Mouse (Mus musculus): ENCODE data around the gene Cnksr3. TPM values are rescaled to one million over a fixed set of nuclear protein-coding genes. Genes with fewer than 3 reads are reported as not detected.

Gene Cnksr3
- polyA plus RNA-seq, 1 experiment, result 11.8 TPM

DNA sequence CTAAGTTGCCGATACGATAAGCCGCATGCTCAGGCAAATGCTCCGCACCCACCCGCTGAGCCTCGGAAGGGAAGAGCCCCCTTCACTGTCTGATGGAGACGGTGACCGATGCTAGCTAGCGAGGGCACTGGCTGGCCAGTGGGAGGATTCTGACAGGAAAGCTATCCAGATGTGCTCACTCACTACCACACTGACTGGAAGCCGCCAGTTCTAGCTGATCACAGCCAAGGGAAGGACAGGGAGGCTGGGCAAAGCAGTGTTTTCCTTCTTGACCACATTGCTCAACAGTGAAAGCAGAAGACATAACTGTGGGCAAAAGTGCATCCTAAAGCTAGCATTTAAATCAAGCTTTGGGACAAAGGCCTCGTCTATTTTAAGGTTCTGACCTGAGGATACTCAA, 4.7 kb downstream of the Cnksr3 start:
- WGBS, result 78% methylated on average over 11 of the region's 11 CpGs
- no peaks in the 10 kb centered on the region for H3K36me3 ChIP-seq (ENCODE audit: control insufficient read depth, insufficient read depth, low read length)
- TF ChIP-seq POLR2A (IDR thresholded peaks at IDR 0.05; ENCODE audit: low read depth, low read length) (no peak), CTCF (conservative IDR thresholded peaks at IDR 0.05; ENCODE audit: insufficient read depth, insufficient read length, low read depth, low read length) (no peak)
- no peak overlapping the region for H3K27ac ChIP-seq (ENCODE audit: insufficient read depth, low read depth, low read length)
- no peak for DNase-seq
- H3K4me3 ChIP-seq (ENCODE audit: insufficient read depth, low read depth, low read length), result no peak overlapping the region
- no peaks in the 10 kb centered on the region for H3K27me3 ChIP-seq (replicated peaks; ENCODE audit: control insufficient read depth, insufficient read depth, low read length)
- H3K4me1 ChIP-seq (ENCODE audit: control insufficient read depth, insufficient read depth, low read length), result peaks cover 29% of the 10 kb centered on the region

DNA sequence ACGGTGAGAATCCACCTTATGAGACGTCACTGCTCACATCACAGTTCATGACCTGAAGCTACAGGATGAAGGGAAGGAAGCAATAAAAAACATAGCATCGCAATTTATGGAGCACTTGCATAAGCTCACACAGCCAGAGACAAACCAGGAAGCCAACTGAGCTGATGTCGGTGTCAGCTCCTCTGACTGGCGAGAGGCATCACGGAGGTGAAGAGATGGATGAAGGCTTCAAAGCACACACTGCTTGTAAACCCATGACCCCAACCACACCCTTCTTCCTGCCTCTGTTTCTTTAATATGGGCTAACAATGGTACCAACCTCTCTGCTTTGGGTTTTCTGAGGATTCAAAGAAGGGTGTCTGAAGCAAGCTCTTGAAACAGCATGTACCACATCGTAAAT, 5.5 kb downstream of the Cnksr3 start:
- no peak overlapping the region for H3K4me3 ChIP-seq (ENCODE audit: insufficient read depth, low read depth, low read length)
- WGBS, result 54% methylated on average over 7 of the region's 7 CpGs
- no peak for DNase-seq
- peaks cover 29% of the 10 kb centered on the region for H3K4me1 ChIP-seq (ENCODE audit: control insufficient read depth, insufficient read depth, low read length)
- TF ChIP-seq CTCF (conservative IDR thresholded peaks at IDR 0.05; ENCODE audit: insufficient read depth, insufficient read length, low read depth, low read length) (no peak), POLR2A (IDR thresholded peaks at IDR 0.05; ENCODE audit: low read depth, low read length) (no peak)
- H3K27ac ChIP-seq (ENCODE audit: insufficient read depth, low read depth, low read length), result no peak overlapping the region
- H3K36me3 ChIP-seq (ENCODE audit: control insufficient read depth, insufficient read depth, low read length), result no peaks in the 10 kb centered on the region
- no peaks in the 10 kb centered on the region for H3K27me3 ChIP-seq (replicated peaks; ENCODE audit: control insufficient read depth, insufficient read depth, low read length)

DNA sequence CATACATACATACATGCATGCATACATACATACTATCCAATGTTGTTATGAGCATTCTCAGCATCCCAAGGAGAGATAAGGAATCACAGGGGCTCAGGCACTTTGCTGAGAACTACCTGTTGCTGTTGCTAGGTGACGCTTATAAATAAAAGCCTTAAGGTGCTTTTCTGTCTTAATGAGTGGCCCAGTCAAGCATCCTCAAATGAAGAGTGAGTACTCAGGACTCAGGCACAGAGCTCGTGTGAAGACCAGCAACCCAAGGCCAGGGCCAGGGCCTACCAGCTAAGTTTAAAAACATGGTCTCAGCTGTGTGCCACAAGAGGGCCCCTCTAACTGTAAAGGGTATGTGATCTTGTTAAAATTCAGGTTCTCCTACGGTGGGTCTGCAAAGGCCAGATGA, 6.5 kb downstream of the Cnksr3 start:
- TF ChIP-seq POLR2A (IDR thresholded peaks at IDR 0.05; ENCODE audit: low read depth, low read length), result no peak
- TF ChIP-seq CTCF (conservative IDR thresholded peaks at IDR 0.05; ENCODE audit: insufficient read depth, insufficient read length, low read depth, low read length), result no peak
- Histone ChIP-seq H3K36me3 (ENCODE audit: control insufficient read depth, insufficient read depth, low read length) (no peaks in the 10 kb centered on the region), H3K4me3 (ENCODE audit: insufficient read depth, low read depth, low read length) (no peak overlapping the region), H3K27me3 (replicated peaks; ENCODE audit: control insufficient read depth, insufficient read depth, low read length) (no peaks in the 10 kb centered on the region), H3K27ac (ENCODE audit: insufficient read depth, low read depth, low read length) (no peak overlapping the region), H3K4me1 (ENCODE audit: control insufficient read depth, insufficient read depth, low read length) (peaks cover 29% of the 10 kb centered on the region)
- 77% methylated on average over 3 of the region's 3 CpGs for WGBS
- DNase-seq, result no peak

DNA sequence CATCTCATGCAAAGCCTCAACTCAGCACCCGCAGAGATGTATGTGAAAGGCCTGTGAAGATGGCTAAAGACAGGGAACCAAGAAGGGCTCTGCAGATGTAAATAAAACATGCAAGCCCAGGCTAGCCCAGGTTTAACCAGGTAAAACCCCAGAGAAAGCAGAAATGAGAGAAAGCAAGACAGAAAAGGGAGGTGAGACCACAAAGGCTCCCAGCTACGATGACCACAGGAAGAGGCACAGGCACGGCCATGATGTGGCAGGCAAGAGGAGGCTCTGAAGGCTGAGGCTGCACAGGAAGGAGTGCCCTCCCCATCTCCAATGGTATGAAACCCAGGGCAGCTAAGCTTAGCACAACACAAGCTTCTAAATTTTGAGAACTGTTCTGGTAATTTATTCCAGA, 7.1 kb downstream of the Cnksr3 start:
- TF ChIP-seq POLR2A (IDR thresholded peaks at IDR 0.05; ENCODE audit: low read depth, low read length) (no peak), CTCF (conservative IDR thresholded peaks at IDR 0.05; ENCODE audit: insufficient read depth, insufficient read length, low read depth, low read length) (no peak)
- H3K4me3 ChIP-seq (ENCODE audit: insufficient read depth, low read depth, low read length), result no peak overlapping the region
- H3K36me3 ChIP-seq (ENCODE audit: control insufficient read depth, insufficient read depth, low read length), result no peaks in the 10 kb centered on the region
- no peak overlapping the region for H3K27ac ChIP-seq (ENCODE audit: insufficient read depth, low read depth, low read length)
- WGBS, result 71% methylated on average over 3 of the region's 3 CpGs
- H3K4me1 ChIP-seq (ENCODE audit: control insufficient read depth, insufficient read depth, low read length), result peaks cover 23% of the 10 kb centered on the region
- no peaks in the 10 kb centered on the region for H3K27me3 ChIP-seq (replicated peaks; ENCODE audit: control insufficient read depth, insufficient read depth, low read length)
- DNase-seq, result no peak

DNA sequence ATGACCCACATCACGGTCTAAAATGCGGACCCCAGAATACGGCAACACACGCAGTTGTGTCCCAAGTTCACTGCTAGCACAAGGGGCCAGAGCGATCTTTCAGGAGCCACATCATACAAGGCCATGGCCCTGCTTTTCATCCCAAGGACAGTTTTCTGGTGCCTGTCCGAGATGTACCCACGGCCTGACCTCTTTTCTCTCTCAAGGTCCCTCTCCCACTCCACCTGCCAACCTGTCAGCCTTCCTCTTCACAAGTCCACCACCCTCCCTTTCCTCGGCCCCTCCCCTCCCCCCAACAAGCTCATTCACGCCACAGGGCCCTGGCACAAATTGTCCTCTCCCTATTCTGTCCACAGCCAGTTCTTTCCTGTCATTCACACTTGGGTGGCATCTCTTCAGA, 9.5 kb downstream of the Cnksr3 start:
- TF ChIP-seq CTCF (conservative IDR thresholded peaks at IDR 0.05; ENCODE audit: insufficient read depth, insufficient read length, low read depth, low read length), result no peak
- no peak for TF ChIP-seq POLR2A (IDR thresholded peaks at IDR 0.05; ENCODE audit: low read depth, low read length)
- Histone ChIP-seq H3K27ac (ENCODE audit: insufficient read depth, low read depth, low read length) (no peak overlapping the region), H3K27me3 (replicated peaks; ENCODE audit: control insufficient read depth, insufficient read depth, low read length) (no peaks in the 10 kb centered on the region)

DNA sequence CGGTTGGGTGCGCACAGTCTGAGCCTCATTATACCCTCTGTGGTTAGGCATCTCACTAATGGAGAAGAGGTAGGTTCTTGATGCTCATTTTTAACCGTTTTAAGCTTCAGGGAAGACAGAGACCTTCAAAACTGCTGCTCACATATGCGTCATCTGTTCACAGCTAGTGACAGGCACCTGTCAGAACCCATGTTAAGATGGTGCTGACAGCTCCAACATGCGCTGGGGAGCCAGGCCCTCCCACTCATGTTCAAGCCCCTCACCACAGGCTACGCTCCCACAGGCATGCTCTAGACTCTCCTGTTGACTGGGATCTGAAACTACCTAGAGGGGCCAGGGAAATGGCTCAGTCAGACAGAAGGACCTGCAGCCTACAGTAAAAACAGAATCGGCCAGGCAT, 11.4 kb downstream of the Cnksr3 start:
- Histone ChIP-seq H3K36me3 (ENCODE audit: control insufficient read depth, insufficient read depth, low read length) (no peaks in the 10 kb centered on the region), H3K4me3 (ENCODE audit: insufficient read depth, low read depth, low read length) (no peak overlapping the region), H3K27me3 (replicated peaks; ENCODE audit: control insufficient read depth, insufficient read depth, low read length) (no peaks in the 10 kb centered on the region), H3K4me1 (ENCODE audit: control insufficient read depth, insufficient read depth, low read length) (peaks cover 8% of the 10 kb centered on the region; the same call in 1 of the 2 replicates), H3K27ac (ENCODE audit: insufficient read depth, low read depth, low read length) (no peak overlapping the region)
- TF ChIP-seq CTCF (conservative IDR thresholded peaks at IDR 0.05; ENCODE audit: insufficient read depth, insufficient read length, low read depth, low read length) (no peak), POLR2A (IDR thresholded peaks at IDR 0.05; ENCODE audit: low read depth, low read length) (no peak)
- no peak for DNase-seq
- WGBS, result 87% methylated on average over 7 of the region's 7 CpGs

More for the DNA sequence above, 9.5 kb downstream of the Cnksr3 start:
- H3K4me3 ChIP-seq (ENCODE audit: insufficient read depth, low read depth, low read length), result no peak overlapping the region
- peaks cover 17% of the 10 kb centered on the region for H3K4me1 ChIP-seq (ENCODE audit: control insufficient read depth, insufficient read depth, low read length)
- 90% methylated on average over 9 of the region's 9 CpGs for WGBS
- H3K36me3 ChIP-seq (ENCODE audit: control insufficient read depth, insufficient read depth, low read length), result no peaks in the 10 kb centered on the region
- DNase-seq, result no peak

DNA sequence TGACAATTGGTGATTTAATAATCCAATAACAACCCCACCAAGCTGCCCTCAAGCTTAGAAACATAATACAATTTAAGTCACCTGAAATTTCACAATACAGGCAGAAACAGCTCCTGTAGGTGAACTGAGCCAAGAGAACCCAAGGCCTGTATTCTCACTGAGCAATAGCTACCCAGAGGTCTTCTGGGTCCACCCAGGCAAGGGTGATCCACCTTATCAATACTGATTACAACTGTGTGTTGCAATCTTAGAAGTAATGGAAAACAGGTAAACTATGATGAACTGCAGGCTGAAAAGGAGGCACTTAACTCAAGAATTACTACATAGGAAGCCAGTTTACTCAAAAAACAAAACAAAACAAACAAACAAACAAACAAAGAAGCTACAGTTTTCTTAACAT, 13.8 kb downstream of the Cnksr3 start:
- Histone ChIP-seq H3K4me1 (ENCODE audit: control insufficient read depth, insufficient read depth, low read length) (0 out of 2 replicates have a peak, but pooled peaks cover 2% of the 10 kb centered on the region), H3K27ac (ENCODE audit: insufficient read depth, low read depth, low read length) (no peak overlapping the region), H3K36me3 (ENCODE audit: control insufficient read depth, insufficient read depth, low read length) (no peaks in the 10 kb centered on the region), H3K4me3 (ENCODE audit: insufficient read depth, low read depth, low read length) (no peak overlapping the region), H3K27me3 (replicated peaks; ENCODE audit: control insufficient read depth, insufficient read depth, low read length) (no peaks in the 10 kb centered on the region)
- TF ChIP-seq POLR2A (IDR thresholded peaks at IDR 0.05; ENCODE audit: low read depth, low read length) (no peak), CTCF (conservative IDR thresholded peaks at IDR 0.05; ENCODE audit: insufficient read depth, insufficient read length, low read depth, low read length) (no peak)
- DNase-seq, result no peak

DNA sequence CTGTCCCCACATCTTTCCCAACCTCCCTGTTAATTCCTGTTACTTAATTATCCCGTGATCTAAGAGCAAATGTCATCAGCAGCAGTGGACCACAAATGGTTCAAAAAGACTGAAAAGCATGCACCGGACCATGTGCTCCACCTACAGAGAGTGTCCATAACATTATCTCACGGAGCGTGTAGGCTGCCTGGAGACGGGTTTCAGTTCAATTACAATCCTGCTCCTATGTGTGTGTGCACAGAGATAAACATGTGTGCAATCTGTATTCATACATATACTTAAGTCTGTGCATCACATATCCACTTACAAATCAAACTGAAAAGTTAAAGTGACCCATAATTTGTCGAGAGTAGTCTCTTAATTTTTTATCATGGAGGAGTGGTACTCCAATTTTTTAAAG, 14.3 kb downstream of the Cnksr3 start:
- Histone ChIP-seq H3K27me3 (replicated peaks; ENCODE audit: control insufficient read depth, insufficient read depth, low read length) (no peaks in the 10 kb centered on the region), H3K27ac (ENCODE audit: insufficient read depth, low read depth, low read length) (no peak overlapping the region), H3K4me1 (ENCODE audit: control insufficient read depth, insufficient read depth, low read length) (0 out of 2 replicates have a peak, but pooled peaks cover 2% of the 10 kb centered on the region), H3K36me3 (ENCODE audit: control insufficient read depth, insufficient read depth, low read length) (no peaks in the 10 kb centered on the region), H3K4me3 (ENCODE audit: insufficient read depth, low read depth, low read length) (no peak overlapping the region)
- DNase-seq, result no peak
- WGBS, result 82% methylated on average over 6 of the region's 6 CpGs
- TF ChIP-seq POLR2A (IDR thresholded peaks at IDR 0.05; ENCODE audit: low read depth, low read length), result no peak
- TF ChIP-seq CTCF (conservative IDR thresholded peaks at IDR 0.05; ENCODE audit: insufficient read depth, insufficient read length, low read depth, low read length), result no peak

All from kidney, adult 2 months (tissue).